Mouse (Mus musculus) lung, embryonic 14.5 days (tissue): ENCODE measurements around the gene Lbhd1. TPM values are rescaled to one million over a fixed set of nuclear protein-coding genes. Genes with fewer than 3 reads are reported as not detected.
"Not testable (repeated sequence)": the region's sequence is repeated elsewhere in the genome, so short reads cannot be mapped to it uniquely, and the experiment has no call there.

Experiments used
- ATAC-seq: fragments of 200-750 bp; cut with Nextera tagmentation; 2 replicates; pipeline ENCODE4 v1.8.0; 2017; ENCODE audit warnings: mild to moderate bottlenecking, moderate TSS enrichment, moderate library complexity; ENCODE audit not compliant: insufficient read depth
- DNase-seq: peaks from one replicate; pipeline ENCODE4 v3.0.0-alpha.2; 2015
- H3K27ac ChIP-seq: fragments of 300-500 bp; sonication (generic); 2 replicates; pipeline ENCODE4 v1.5.1; 2014; ENCODE audit warnings: low read depth, mild to moderate bottlenecking, moderate library complexity
- H3K27me3 ChIP-seq: fragments of 300-500 bp; sonication (generic); 2 replicates; pipeline ENCODE4 v1.6.1; 2014; ENCODE audit warnings: low read length, control low read depth; ENCODE audit not compliant: insufficient read depth
- H3K36me3 ChIP-seq: fragments of 300-500 bp; sonication (generic); 2 replicates; pipeline ENCODE4 v1.6.1; 2014; ENCODE audit warnings: control low read depth; ENCODE audit not compliant: insufficient read depth
- H3K4me1 ChIP-seq: fragments of 300-500 bp; sonication (generic); 2 replicates; pipeline ENCODE4 v1.6.1; 2014; ENCODE audit warnings: antibody characterized with exemption, control low read depth; ENCODE audit not compliant: insufficient read depth
- H3K4me2 ChIP-seq: fragments of 300-500 bp; sonication (generic); 2 replicates; pipeline ENCODE4 v1.6.1; 2014; ENCODE audit warnings: mild to moderate bottlenecking
- H3K4me3 ChIP-seq: fragments of 300-500 bp; sonication (generic); 2 replicates; pipeline ENCODE4 v1.5.1; 2014; ENCODE audit warnings: low read depth, low read length
- H3K9ac ChIP-seq: fragments of 300-500 bp; sonication (generic); 2 replicates; pipeline ENCODE4 v1.6.1; 2014
- H3K9me3 ChIP-seq: fragments of 300-500 bp; sonication (generic); 2 replicates; pipeline ENCODE4 v1.6.1; 2016; ENCODE audit warnings: low read depth, low read length, control low read depth
- CTCF ChIP-seq: IDR thresholded peaks from 2 replicates; pipeline ENCODE4 v1.5.1; 2016; ENCODE audit warnings: antibody characterized with exemption, low read depth
- WGBS: fragments of 180-500 bp; shearing (Covaris S2); extraction: QIAGEN DNeasy Blood & Tissue Kit; methylation state at CpG from one replicate; pipeline ENCODE4 v1.1.7; 2014; 5-methylcytosine and 5-hydroxymethylcytosine counted together
- polyA plus RNA-seq: library from polyadenylated mRNA; unstranded; fragments of >200 nt; fragmentation: Nextera tagmentation; extraction: Ambion mirVana; gene quantifications from 2 replicates; pipeline ENCODE4 v1.2.1, GENCODE M21; 2014

Lbhd1 gene
- polyA plus RNA-seq, 1 experiment from 2014 or later = 72.1 TPM

DNA sequence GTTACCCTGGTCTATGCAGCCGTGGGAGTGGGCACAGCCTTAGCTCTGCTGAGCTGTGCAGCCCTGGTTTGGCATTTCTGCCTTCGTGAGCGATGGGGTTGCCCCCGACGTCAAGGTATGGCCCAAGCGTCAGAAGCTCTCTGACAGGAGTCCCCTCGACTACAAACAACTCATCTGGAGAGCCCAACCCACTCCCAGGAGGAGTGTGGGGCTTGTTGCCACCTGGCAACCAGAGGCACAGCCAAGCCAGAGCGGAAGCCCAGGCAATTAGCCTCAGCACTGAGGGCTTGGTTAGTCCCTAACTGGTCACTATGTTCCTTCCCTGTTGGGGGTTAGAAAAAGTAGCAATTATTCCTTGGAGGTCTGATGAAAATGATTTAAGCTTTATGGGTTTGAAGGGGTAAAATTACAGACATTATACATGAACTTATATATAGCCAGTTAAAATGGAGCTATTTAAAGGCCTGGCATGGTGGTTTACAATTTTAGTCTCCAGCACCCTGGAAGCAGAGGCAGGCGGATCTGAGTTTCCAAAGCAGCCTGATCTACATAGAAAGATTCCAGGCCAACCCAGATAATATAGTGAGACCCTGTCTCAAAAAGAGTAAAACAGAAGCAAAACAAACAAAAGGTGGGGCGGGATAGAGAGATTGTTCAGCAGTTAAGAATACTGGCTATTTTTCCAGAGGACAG lies 31.1 kb upstream of the Lbhd1 start:
- TF ChIP-seq CTCF = no peak
- no peaks in the 10 kb centered on the region for H3K9me3 ChIP-seq
- no peak overlapping the region for H3K4me2 ChIP-seq
- H3K36me3 ChIP-seq = peaks cover 5% of the 10 kb centered on the region; the same call in 1 of the 2 replicates
- DNase-seq (no peak), ATAC-seq (no peak)
- 0 out of 2 replicates have a peak, but pooled peaks cover 7% of the 10 kb centered on the region for H3K4me1 ChIP-seq
- no peak overlapping the region for H3K4me3 ChIP-seq
- no peak overlapping the region for H3K9ac ChIP-seq
- H3K27ac ChIP-seq = no peak overlapping the region
- WGBS = 47% methylated on average over 10 of the region's 10 CpGs
- no peaks in the 10 kb centered on the region for H3K27me3 ChIP-seq

GRCm38 (mm10) chr19:8853117-8853516 lies 30.4 kb upstream of the Lbhd1 start:
- Histone ChIP-seq H3K4me2 (no peak overlapping the region), H3K4me3 (no peak overlapping the region), H3K27me3 (no peaks in the 10 kb centered on the region), H3K9me3 (no peaks in the 10 kb centered on the region), H3K4me1 (0 out of 2 replicates have a peak, but pooled peaks cover 7% of the 10 kb centered on the region), H3K36me3 (no peaks in the 10 kb centered on the region), H3K27ac (no peak overlapping the region), H3K9ac (no peak overlapping the region)
- WGBS = 80% methylated on average over 3 of the region's 3 CpGs
- ATAC-seq (no peak), DNase-seq (no peak)
- no peak for TF ChIP-seq CTCF

GRCm38 (mm10) chr19:8857689-8858088 lies 25.8 kb upstream of the Lbhd1 start:
- TF ChIP-seq CTCF = peak; percentile 68
- Histone ChIP-seq H3K4me3 (no peak overlapping the region), H3K27ac (no peak overlapping the region), H3K36me3 (no peaks in the 10 kb centered on the region), H3K27me3 (no peaks in the 10 kb centered on the region), H3K9ac (no peak overlapping the region), H3K4me2 (no peak overlapping the region), H3K9me3 (no peaks in the 10 kb centered on the region), H3K4me1 (no peaks in the 10 kb centered on the region)
- ATAC-seq (no peak), DNase-seq (peak; percentile 77)
- 36% methylated on average over 4 of the region's 4 CpGs for WGBS

DNA sequence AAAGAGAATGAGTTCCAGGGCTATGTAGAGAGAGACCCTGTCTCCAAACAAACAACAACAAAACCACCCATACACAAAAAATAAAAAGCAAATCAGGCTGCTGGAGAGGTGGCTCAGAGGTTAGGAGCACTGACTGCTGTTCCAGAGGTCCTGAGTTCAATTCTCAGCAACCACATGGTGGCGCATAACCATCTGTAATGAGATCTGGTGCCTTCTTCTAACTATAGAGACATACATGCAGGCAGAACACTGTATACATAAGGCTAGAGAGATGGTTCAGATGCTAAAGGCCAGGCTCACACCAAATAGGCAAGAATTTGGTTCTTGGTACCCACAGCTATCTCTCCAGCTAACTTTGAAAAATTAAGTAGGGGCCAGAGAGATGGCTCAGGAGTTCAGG lies 24.5 kb upstream of the Lbhd1 start:
- Histone ChIP-seq H3K9me3 (no peaks in the 10 kb centered on the region), H3K27me3 (no peaks in the 10 kb centered on the region), H3K4me1 (no peaks in the 10 kb centered on the region), H3K4me2 (no peak overlapping the region), H3K36me3 (no peaks in the 10 kb centered on the region), H3K9ac (no peak overlapping the region), H3K27ac (no peak overlapping the region), H3K4me3 (no peak overlapping the region)
- WGBS = 17% methylated on average over 1 of the region's 1 CpGs
- peak; percentile 59; the same call in 1 of the 2 replicates for TF ChIP-seq CTCF
- DNase-seq = peak; percentile 69
- ATAC-seq = no peak

DNA sequence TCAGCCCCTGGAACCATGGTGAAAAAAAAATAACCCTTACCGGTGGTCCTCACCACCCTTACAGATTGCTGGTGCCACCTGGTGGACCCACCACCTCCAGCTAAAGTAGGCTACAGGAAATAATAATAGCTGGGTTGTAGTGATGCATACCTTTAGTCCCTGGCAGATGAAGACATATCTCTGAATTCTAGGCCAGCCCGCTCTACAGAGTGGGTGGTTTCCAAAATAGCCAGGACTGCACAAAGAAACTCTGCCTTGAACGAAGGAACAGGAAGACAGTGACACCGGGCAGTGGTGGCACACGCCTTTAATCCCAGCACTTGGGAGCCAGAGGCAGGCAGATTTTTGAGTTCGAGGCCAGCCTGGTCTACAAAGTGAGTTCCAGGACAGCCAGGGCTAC lies 19.3 kb upstream of the Lbhd1 start:
- Histone ChIP-seq H3K9ac (no peak overlapping the region), H3K27me3 (no peaks in the 10 kb centered on the region), H3K4me1 (no peaks in the 10 kb centered on the region), H3K4me3 (no peak overlapping the region), H3K36me3 (no peaks in the 10 kb centered on the region), H3K4me2 (no peak overlapping the region), H3K9me3 (no peaks in the 10 kb centered on the region), H3K27ac (no peak overlapping the region)
- DNase-seq (no peak), ATAC-seq (no peak)
- 82% methylated on average over 6 of the region's 6 CpGs for WGBS
- no peak for TF ChIP-seq CTCF

- 78% methylated on average over 3 of the region's 3 CpGs for WGBS
- peak overlapping the region; percentile 94; the same call in 1 of the 2 replicates for H3K9ac ChIP-seq
These were observed 13.2 kb upstream of the Lbhd1 start for GRCm38 (mm10) chr19:8870381-8870780.

DNA sequence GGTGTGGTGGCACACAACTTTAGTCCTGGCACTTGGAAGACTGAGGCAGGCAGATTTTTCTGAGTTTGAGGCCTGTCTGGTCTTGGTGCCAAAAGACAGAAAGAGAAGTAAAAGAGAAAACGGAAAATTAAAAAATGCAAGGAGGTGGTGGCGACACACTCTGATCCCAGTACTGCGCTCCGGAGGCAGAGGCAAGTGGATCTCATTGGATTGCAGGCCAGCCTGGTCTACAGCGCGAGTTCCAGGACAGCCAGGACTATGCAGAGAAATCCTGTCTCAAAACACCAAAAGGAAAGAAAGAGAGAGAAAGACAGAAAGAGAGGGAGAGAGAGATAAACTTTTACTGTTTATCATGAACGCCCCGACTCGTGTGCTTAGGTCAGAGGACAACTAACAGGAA lies 12.7 kb upstream of the Lbhd1 start:
- Histone ChIP-seq H3K4me1 (peaks cover 6% of the 10 kb centered on the region; the same call in 1 of the 2 replicates), H3K4me3 (peak overlapping the region; percentile 98), H3K27me3 (no peaks in the 10 kb centered on the region), H3K9ac (peak overlapping the region; percentile 94), H3K36me3 (peaks cover 26% of the 10 kb centered on the region), H3K9me3 (no peaks in the 10 kb centered on the region), H3K27ac (peak overlapping the region; percentile 63; the same call in 1 of the 2 replicates), H3K4me2 (peak overlapping the region; percentile 93)
- ATAC-seq (peak; percentile 52; the same call in 1 of the 2 replicates), DNase-seq (peak; percentile 30)
- WGBS = 36% methylated on average over 9 of the region's 9 CpGs
- no peak for TF ChIP-seq CTCF

More at GRCm38 (mm10) chr19:8870381-8870780, 13.2 kb upstream of the Lbhd1 start:
- DNase-seq, H3K4me1 ChIP-seq, H3K27ac ChIP-seq, H3K27me3 ChIP-seq, ATAC-seq, H3K9me3 ChIP-seq: not testable (repeated sequence)
- Histone ChIP-seq H3K4me3 (peak overlapping the region; percentile 98; the same call in 1 of the 2 replicates), H3K36me3 (peaks cover 21% of the 10 kb centered on the region), H3K4me2 (peak overlapping the region; percentile 93)
